Mouse (Mus musculus) limb, embryonic 11.5 days (tissue): ENCODE measurements around the gene Lrrc39. TPM values are rescaled to one million over a fixed set of nuclear protein-coding genes. Genes with fewer than 3 reads are reported as not detected.

ENCODE experiments used
- ATAC-seq: fragments of 200-750 bp; cut with Nextera tagmentation; 2 replicates; pipeline ENCODE4 v1.8.0; 2017; ENCODE audit warnings: low read depth; ENCODE audit not compliant: insufficient number of reproducible peaks, low FRiP score, low TSS enrichment
- DNase-seq: peaks from one replicate; pipeline ENCODE4 v3.0.0-alpha.2; 2015; ENCODE audit warnings: low spot score
- H3K27ac ChIP-seq: fragments of 300-500 bp; sonication (generic); replicated peaks from 2 replicates; pipeline ENCODE4 v1.5.1; 2014; ENCODE audit warnings: low read depth, mild to moderate bottlenecking, low read length
- H3K27me3 ChIP-seq: fragments of 300-500 bp; sonication (generic); 2 replicates; pipeline ENCODE4 v1.6.1; 2014; ENCODE audit warnings: mild to moderate bottlenecking, low read length, mixed read lengths; ENCODE audit not compliant: control insufficient read depth, insufficient read depth
- H3K36me3 ChIP-seq: fragments of 300-500 bp; sonication (generic); 2 replicates; pipeline ENCODE4 v1.6.1; 2014; ENCODE audit warnings: mild to moderate bottlenecking, low read length, moderate library complexity, mixed read lengths; ENCODE audit not compliant: control insufficient read depth, insufficient read depth
- H3K4me1 ChIP-seq: fragments of 300-500 bp; sonication (generic); 2 replicates; pipeline ENCODE4 v1.6.1; 2014; ENCODE audit warnings: low read length, mixed read lengths; ENCODE audit not compliant: control insufficient read depth, insufficient read depth
- H3K4me2 ChIP-seq: fragments of 300-500 bp; sonication (generic); 2 replicates; pipeline ENCODE4 v1.6.1; 2014; ENCODE audit warnings: low read depth, mild to moderate bottlenecking, moderate library complexity; ENCODE audit not compliant: severe bottlenecking
- H3K4me3 ChIP-seq: fragments of 300-500 bp; sonication (generic); 2 replicates; pipeline ENCODE4 v1.5.1; 2014; ENCODE audit warnings: low read depth, low read length
- H3K9ac ChIP-seq: fragments of 300-500 bp; sonication (generic); 2 replicates; pipeline ENCODE4 v1.6.1; 2014; ENCODE audit warnings: mild to moderate bottlenecking, low read length
- H3K9me3 ChIP-seq: fragments of 300-500 bp; sonication (generic); 2 replicates; pipeline ENCODE4 v1.6.1; 2016; ENCODE audit warnings: low read length; ENCODE audit not compliant: control insufficient read depth
- WGBS: fragments of 180-500 bp; shearing (Covaris S2); extraction: QIAGEN DNeasy Blood & Tissue Kit; methylation state at CpG from one replicate; pipeline ENCODE4 v1.1.7; 2014; 5-methylcytosine and 5-hydroxymethylcytosine counted together
- polyA plus RNA-seq: library from polyadenylated mRNA; unstranded; fragments of >200 nt; fragmentation: Nextera tagmentation; extraction: Ambion mirVana; gene quantifications from 2 replicates; pipeline ENCODE4 v1.2.1, GENCODE M21; 2014

Lrrc39 gene
- polyA plus RNA-seq, 1 experiment from 2014 or later = 0.79 TPM

DNA sequence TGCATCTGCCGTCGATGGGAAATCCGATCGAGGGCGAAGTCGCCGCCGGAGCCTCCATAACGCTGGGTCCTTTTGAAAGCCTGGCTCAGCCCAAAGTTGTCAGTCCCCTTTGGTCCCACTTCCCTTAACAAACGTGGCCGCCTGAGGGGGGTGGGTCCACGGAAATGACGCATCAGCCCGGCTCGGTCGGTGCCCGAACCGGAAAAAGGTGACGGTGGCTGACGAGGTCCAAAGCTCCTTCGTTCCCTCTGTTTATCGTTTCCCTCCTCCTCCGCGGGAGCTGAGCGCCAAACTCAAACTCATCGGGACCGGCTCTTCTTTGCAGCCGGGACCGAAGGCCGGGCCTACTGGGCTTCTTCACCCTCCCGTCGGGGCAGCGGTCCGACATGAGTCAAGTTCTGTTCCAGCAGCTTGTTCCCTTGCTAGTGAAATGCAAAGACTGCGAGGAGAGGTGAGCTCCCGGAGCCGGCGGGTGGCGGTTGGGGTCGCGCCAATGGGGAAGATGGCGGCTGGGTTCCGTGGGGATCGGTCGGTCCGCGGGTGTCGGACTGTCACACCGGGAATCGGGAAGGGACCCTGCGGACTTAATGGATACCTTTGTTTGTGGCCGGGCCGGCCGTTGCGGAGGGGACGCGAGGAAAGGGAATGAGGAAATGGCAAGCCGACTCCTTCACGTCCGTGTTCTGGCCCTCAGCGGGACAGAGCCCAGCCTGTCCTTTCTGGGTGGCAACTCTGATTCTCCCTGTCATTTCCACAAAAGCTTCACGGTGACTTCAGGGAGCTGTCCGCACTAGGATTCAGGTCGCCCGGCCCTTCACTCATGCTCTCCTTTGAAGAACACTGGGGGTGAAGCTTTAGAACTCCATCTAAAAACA lies 32.2 kb downstream of the Lrrc39 start, which contains the start of gene Sass6:
TSS of gene Sass6 (plus strand) at position 255 of the 875 bp plus-strand sequence.
- Histone ChIP-seq H3K36me3 (peaks cover 4% of the 10 kb centered on the region; the same call in 1 of the 2 replicates), H3K27me3 (no peaks in the 10 kb centered on the region), H3K27ac (no peak within 1 kb of the TSS), H3K4me3 (peak within 1 kb of the TSS; percentile 61), H3K4me1 (no peaks in the 10 kb centered on the region), H3K9ac (peak within 1 kb of the TSS; percentile 84), H3K4me2 (peak within 1 kb of the TSS; percentile 49), H3K9me3 (no peaks in the 10 kb centered on the region)
- DNase-seq (peak; percentile 99), ATAC-seq (peak; percentile 94)
- under 1% methylated on average over 65 of the region's 65 CpGs for WGBS

DNA sequence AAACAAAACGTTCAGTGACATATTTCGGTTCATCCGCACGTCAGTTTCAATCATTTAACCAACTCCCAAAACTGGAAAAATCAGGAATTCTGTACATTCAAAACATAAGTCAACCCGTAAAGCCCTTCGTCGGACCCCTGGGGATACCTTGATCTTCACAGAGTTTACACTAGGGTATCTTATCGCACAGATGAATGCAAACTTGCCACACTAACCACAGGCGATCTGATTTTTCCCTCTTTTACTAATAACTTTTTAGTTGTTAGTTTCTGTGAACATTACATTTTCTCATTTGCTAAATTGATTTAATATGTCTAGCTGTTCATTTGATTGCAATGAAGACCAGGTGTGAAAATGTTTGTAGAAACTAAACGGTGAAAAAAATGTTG lies 32.8 kb downstream of the Lrrc39 start:
- Histone ChIP-seq H3K4me3 (peak overlapping the region; percentile 61), H3K4me2 (peak overlapping the region; percentile 49), H3K27me3 (no peaks in the 10 kb centered on the region), H3K36me3 (peaks cover 2% of the 10 kb centered on the region; the same call in 1 of the 2 replicates), H3K4me1 (no peaks in the 10 kb centered on the region), H3K9ac (peak overlapping the region; percentile 84), H3K27ac (no peak overlapping the region), H3K9me3 (no peaks in the 10 kb centered on the region)
- no peak for ATAC-seq
- 10% methylated on average over 10 of the region's 10 CpGs for WGBS
- no peak for DNase-seq

DNA sequence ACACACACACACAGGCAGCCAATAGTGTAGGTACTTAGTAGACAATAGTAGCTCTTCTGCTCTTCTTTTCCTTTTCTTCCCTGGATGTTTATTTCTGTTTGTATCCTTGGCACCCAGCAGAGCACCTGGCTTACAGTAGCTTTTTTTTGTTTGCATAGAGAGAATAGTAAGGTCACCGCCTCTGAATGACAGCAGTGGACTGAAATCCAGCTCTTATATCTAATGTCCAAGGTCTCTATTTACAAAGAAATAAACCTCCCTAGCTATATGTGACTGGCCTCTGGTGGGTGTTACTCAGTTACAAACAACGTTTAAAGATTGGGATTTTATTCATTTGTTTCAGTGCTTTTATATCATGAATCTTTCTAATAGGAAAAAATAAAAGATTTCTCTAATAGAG lies 36.9 kb downstream of the Lrrc39 start:
- Histone ChIP-seq H3K4me3 (no peak overlapping the region), H3K9ac (no peak overlapping the region), H3K9me3 (no peaks in the 10 kb centered on the region), H3K36me3 (no peaks in the 10 kb centered on the region), H3K4me1 (no peaks in the 10 kb centered on the region), H3K27ac (no peak overlapping the region), H3K4me2 (no peak overlapping the region), H3K27me3 (no peaks in the 10 kb centered on the region)
- DNase-seq (no peak), ATAC-seq (no peak)
- 85% methylated on average over 2 of the region's 2 CpGs for WGBS

GRCm38 (mm10) chr3:116601005-116601404 lies 38.2 kb downstream of the Lrrc39 start:
- no peak for ATAC-seq
- H3K4me3 ChIP-seq = no peak overlapping the region
- no peaks in the 10 kb centered on the region for H3K9me3 ChIP-seq
- no peak for DNase-seq
- H3K4me2 ChIP-seq = no peak overlapping the region
- H3K27ac ChIP-seq = no peak overlapping the region
- H3K4me1 ChIP-seq = no peaks in the 10 kb centered on the region
- no peak overlapping the region for H3K9ac ChIP-seq
- no peaks in the 10 kb centered on the region for H3K36me3 ChIP-seq
- H3K27me3 ChIP-seq = no peaks in the 10 kb centered on the region
- WGBS = 91% methylated on average over 5 of the region's 5 CpGs

- Histone ChIP-seq H3K9ac (no peak overlapping the region), H3K9me3 (no peaks in the 10 kb centered on the region), H3K4me1 (no peaks in the 10 kb centered on the region), H3K27ac (no peak overlapping the region), H3K27me3 (no peaks in the 10 kb centered on the region), H3K36me3 (no peaks in the 10 kb centered on the region), H3K4me3 (no peak overlapping the region), H3K4me2 (no peak overlapping the region)
- no peak for DNase-seq
- ATAC-seq = no peak
- WGBS = 91% methylated on average over 5 of the region's 5 CpGs
Observed at GRCm38 (mm10) chr3:116601781-116602180, 39.0 kb downstream of the Lrrc39 start.

DNA sequence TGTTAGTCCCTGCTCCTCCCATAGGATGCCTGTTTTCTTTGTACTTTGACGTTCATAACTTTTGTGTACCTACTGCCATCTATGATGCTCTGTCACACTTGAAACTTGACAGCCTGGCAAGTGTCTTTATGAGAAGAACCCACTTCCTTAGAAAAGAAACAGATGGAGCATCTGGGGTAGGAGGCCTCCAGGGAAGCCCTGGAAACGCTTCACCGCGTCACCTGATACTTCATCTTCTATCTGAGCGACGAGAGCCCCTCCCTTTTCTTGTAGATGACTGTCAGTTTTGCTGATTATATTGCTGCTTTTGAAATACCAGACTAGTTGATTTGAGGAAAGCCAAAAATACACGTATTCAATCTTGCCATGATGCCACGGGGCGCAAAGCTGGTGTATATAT lies 41.8 kb downstream of the Lrrc39 start:
- Histone ChIP-seq H3K27me3 (no peaks in the 10 kb centered on the region), H3K4me2 (no peak overlapping the region), H3K4me1 (no peaks in the 10 kb centered on the region), H3K36me3 (no peaks in the 10 kb centered on the region), H3K9ac (no peak overlapping the region), H3K9me3 (no peaks in the 10 kb centered on the region), H3K27ac (no peak overlapping the region), H3K4me3 (no peak overlapping the region)
- no peak for ATAC-seq
- no peak for DNase-seq
- WGBS = 87% methylated on average over 9 of the region's 9 CpGs

GRCm38 (mm10) chr3:116614295-116614892 lies 51.6 kb downstream of the Lrrc39 start, which contains the start of gene Trmt13:
TSS of gene Trmt13 (minus strand) at chr3:116614587.
- DNase-seq (no peak), ATAC-seq (no peak)
- Histone ChIP-seq H3K27me3 (no peaks in the 10 kb centered on the region), H3K4me1 (no peaks in the 10 kb centered on the region), H3K27ac (no peak within 1 kb of the TSS), H3K9me3 (no peaks in the 10 kb centered on the region), H3K36me3 (peaks cover 11% of the 10 kb centered on the region; the same call in 1 of the 2 replicates), H3K9ac (no peak within 1 kb of the TSS), H3K4me2 (no peak within 1 kb of the TSS), H3K4me3 (no peak within 1 kb of the TSS)
- WGBS = 92% methylated on average over 10 of the region's 10 CpGs

DNA sequence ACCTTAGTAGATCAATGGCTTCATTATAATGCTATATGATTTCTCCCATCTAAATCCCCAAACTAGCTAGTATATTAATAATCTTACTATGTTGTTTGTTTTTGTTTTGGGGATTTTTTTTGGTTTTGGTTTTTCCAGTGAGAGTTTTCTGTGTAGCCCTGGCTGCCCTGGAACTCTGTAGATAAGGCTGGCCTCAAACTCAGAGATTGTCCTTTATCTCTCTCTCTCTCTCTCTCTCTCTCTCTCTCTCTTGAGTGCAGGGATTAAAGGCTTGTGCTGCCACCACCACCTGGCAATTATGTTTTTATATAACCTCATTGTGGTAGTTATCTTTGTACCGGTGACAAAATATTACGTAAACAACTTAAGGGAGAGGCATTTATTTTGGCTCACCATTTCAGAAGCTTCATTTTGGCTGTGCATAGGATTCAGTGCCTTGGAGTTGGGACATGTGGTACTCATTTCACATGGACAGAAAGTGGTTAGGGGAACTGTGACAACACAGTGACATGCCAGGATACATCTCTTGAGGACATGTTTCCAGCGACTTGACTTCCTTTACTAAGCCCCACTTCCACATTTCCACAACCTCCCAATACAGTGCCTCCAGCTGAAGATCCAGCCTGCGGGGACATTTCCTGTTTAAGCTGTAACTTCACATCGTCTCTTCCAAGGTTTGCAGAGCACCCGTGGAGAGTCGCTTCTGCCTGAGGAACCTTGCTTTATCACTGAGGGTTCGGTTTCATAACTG lies 52.7 kb downstream of the Lrrc39 start:
- no peak overlapping the region for H3K4me3 ChIP-seq
- no peak overlapping the region for H3K9ac ChIP-seq
- no peaks in the 10 kb centered on the region for H3K27me3 ChIP-seq
- H3K4me1 ChIP-seq = no peaks in the 10 kb centered on the region
- 91% methylated on average over 8 of the region's 8 CpGs for WGBS
- H3K27ac ChIP-seq = no peak overlapping the region
- H3K4me2 ChIP-seq = no peak overlapping the region
- DNase-seq (no peak), ATAC-seq (no peak)
- peaks cover 14% of the 10 kb centered on the region; the same call in 1 of the 2 replicates for H3K36me3 ChIP-seq
- no peaks in the 10 kb centered on the region for H3K9me3 ChIP-seq
